Mouse (Mus musculus) kidney, adult 2 months (tissue): ENCODE measurements around the gene Nub1. TPM values are rescaled to one million over a fixed set of nuclear protein-coding genes. Genes with fewer than 3 reads are reported as not detected.

Experiments used
- DNase-seq: peaks from one replicate; pipeline ENCODE4 v3.0.0; 2021
- H3K27ac ChIP-seq: fragments of 200-500 bp; 2 replicates; pipeline ENCODE4 v1.5.1; 2012; ENCODE audit warnings: low read depth, low read length, control low read depth, inconsistent platforms; ENCODE audit not compliant: insufficient read depth
- H3K27me3 ChIP-seq: fragments of 200-500 bp; replicated peaks from 2 replicates; pipeline ENCODE4 v1.6.1; 2012; ENCODE audit warnings: mild to moderate bottlenecking, moderate library complexity, low read length, inconsistent platforms; ENCODE audit not compliant: control insufficient read depth, insufficient read depth
- H3K36me3 ChIP-seq: fragments of 200-500 bp; 2 replicates; pipeline ENCODE4 v1.6.1; 2012; ENCODE audit warnings: mild to moderate bottlenecking, moderate library complexity, low read length, inconsistent platforms; ENCODE audit not compliant: control insufficient read depth, insufficient read depth
- H3K4me1 ChIP-seq: fragments of 200-500 bp; 2 replicates; pipeline ENCODE4 v1.6.1; 2011; ENCODE audit warnings: low read length; ENCODE audit not compliant: control insufficient read depth, insufficient read depth
- H3K4me3 ChIP-seq: fragments of 200-500 bp; 2 replicates; pipeline ENCODE4 v1.5.1; 2011; ENCODE audit warnings: mild to moderate bottlenecking, low read depth, low read length, control low read depth; ENCODE audit not compliant: insufficient read depth
- CTCF ChIP-seq: fragments of 200-500 bp; conservative IDR thresholded peaks from 2 replicates; pipeline ENCODE4 v1.5.1; 2011; ENCODE audit warnings: low read depth, mild to moderate bottlenecking, control low read depth, low read length, moderate library complexity, mixed read lengths; ENCODE audit not compliant: insufficient read depth, insufficient read length
- POLR2A ChIP-seq: fragments of 200-500 bp; IDR thresholded peaks from one replicate; pipeline ENCODE4 v1.6.1; 2011; ENCODE audit warnings: low read depth, low read length, control low read depth
- WGBS: fragments of 180-500 bp; shearing (Covaris S2); methylation state at CpG from one replicate; pipeline ENCODE4 v1.1.7; 2018; 5-methylcytosine and 5-hydroxymethylcytosine counted together
- polyA plus RNA-seq: library from polyadenylated mRNA; depleted of rRNA; stranded (reverse); fragments of >200 nt; gene quantifications from 2 replicates; pipeline ENCODE4 v1.2.3, GENCODE M21; 2012

Nub1 gene
- polyA plus RNA-seq, 1 experiment = 37.5 TPM

DNA sequence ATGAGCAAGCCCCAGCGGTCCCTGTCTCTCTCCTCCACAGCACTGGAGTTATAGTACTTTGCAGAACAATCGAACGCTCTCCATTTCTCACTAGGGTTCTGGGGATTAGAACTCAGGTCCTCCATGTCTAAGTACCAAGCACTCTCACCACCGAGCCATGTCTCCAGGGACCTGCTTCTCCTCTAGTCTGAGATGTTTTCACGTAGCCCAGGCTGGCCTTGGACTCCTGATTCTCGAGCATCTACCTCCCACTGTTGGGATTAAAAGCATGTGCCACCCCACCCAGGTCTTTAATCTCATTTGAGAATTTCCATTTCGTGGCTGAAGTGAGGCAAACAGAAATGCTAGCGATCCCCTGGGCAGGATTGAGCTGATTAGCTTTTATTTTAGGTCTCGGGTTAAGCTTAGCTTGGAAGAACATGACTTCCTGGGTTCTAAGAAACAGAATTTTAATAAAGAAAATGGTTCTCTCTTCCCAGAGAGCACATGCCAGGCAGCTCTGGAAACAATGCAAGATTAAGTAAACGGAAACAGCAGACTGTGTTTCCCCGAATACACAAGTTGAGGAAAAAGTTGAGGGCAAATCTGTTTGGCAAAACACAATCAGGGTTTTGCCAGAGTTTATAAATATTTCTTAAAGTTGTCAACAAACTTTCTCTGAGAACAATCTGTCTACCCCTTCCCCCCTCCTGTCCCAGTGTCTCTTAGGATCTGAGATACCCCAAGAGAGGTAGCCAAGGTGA, 38.4 kb downstream of the Nub1 start:
- no peaks in the 10 kb centered on the region for H3K36me3 ChIP-seq
- H3K27ac ChIP-seq = peak overlapping the region; percentile 32; the same call in 1 of the 2 replicates
- no peaks in the 10 kb centered on the region; the same call in 1 of the 2 replicates for H3K4me1 ChIP-seq
- H3K27me3 ChIP-seq = no peaks in the 10 kb centered on the region
- 78% methylated on average over 11 of the region's 11 CpGs for WGBS
- H3K4me3 ChIP-seq = no peak overlapping the region
- TF ChIP-seq CTCF (no peak), POLR2A (no peak)
- no peak for DNase-seq

DNA sequence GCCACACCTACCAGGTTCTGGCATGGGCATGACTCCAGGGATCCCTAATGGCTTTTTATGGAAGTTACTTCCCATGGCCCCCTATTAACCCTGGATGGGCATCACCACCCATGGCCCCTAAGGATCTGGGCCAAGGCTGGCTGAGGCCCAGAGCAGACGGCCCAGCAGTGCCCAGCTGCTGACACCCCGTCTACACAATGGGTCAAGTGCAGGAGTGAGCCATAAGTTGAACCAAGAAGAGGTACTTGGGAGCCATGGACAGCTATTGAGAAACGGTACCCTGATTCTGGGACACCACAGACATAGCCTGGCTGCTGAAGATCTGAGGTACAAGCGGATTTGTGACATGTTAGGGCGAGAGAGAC, 38.9 kb downstream of the Nub1 start:
- no peaks in the 10 kb centered on the region for H3K27me3 ChIP-seq
- no peak for TF ChIP-seq POLR2A
- no peak for TF ChIP-seq CTCF
- no peak for DNase-seq
- H3K4me1 ChIP-seq = no peaks in the 10 kb centered on the region; the same call in 1 of the 2 replicates
- WGBS = 83% methylated on average over 5 of the region's 5 CpGs
- H3K27ac ChIP-seq = 0 out of 2 replicates have a peak overlapping the region, but pooled peaks have one; percentile 32
- H3K4me3 ChIP-seq = no peak overlapping the region
- H3K36me3 ChIP-seq = no peaks in the 10 kb centered on the region

DNA sequence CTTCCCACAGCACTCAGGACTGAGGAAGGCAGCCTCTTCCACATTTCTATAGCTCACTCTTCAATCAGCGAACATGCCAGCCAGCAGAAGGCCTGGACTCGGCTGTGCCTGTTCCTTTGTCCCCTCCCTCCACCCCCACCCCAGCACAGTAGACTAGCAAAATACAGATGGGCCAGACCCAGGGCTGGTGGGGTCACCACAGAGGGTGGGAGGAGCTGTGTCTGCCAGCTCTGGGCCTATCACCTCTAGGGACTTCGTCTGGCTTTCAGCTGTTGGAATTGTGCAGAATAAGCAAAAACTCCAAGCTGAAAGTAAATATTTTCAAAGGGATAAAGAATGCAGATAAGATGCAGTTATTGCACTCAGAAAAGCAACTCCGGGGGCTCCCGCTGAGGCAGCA, 39.5 kb downstream of the Nub1 start:
- TF ChIP-seq POLR2A (no peak), CTCF (no peak)
- WGBS = 60% methylated on average over 5 of the region's 5 CpGs
- Histone ChIP-seq H3K4me1 (no peaks in the 10 kb centered on the region; the same call in 1 of the 2 replicates), H3K27me3 (no peaks in the 10 kb centered on the region), H3K36me3 (no peaks in the 10 kb centered on the region), H3K4me3 (no peak overlapping the region), H3K27ac (peak overlapping the region; percentile 24; the same call in 1 of the 2 replicates)
- no peak for DNase-seq

DNA sequence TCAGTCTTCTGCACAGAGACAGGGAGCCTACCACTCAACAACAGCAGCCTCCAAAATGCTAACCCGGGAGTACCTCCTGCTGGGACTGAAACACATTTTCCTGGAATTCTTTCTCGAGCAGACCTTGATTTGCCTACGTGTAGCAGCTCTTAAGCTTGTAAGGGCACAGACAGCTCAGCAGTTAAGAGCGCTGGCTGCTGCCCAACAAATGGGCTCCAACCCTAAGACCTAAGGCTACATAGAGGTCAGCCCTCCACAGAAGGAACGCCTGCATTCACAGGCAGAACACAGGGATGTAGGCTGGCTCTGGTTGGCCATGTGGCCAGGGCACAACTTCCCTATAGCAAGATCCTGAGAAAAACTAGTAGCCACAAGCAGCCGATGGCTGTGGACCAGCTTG, 40.6 kb downstream of the Nub1 start:
- peaks cover 6% of the 10 kb centered on the region; the same call in 1 of the 2 replicates for H3K27me3 ChIP-seq
- H3K27ac ChIP-seq = no peak overlapping the region
- TF ChIP-seq POLR2A = no peak
- no peaks in the 10 kb centered on the region; the same call in 1 of the 2 replicates for H3K4me1 ChIP-seq
- no peaks in the 10 kb centered on the region for H3K36me3 ChIP-seq
- WGBS = 38% methylated on average over 6 of the region's 6 CpGs
- DNase-seq = peak; percentile 47
- H3K4me3 ChIP-seq = no peak overlapping the region

DNA sequence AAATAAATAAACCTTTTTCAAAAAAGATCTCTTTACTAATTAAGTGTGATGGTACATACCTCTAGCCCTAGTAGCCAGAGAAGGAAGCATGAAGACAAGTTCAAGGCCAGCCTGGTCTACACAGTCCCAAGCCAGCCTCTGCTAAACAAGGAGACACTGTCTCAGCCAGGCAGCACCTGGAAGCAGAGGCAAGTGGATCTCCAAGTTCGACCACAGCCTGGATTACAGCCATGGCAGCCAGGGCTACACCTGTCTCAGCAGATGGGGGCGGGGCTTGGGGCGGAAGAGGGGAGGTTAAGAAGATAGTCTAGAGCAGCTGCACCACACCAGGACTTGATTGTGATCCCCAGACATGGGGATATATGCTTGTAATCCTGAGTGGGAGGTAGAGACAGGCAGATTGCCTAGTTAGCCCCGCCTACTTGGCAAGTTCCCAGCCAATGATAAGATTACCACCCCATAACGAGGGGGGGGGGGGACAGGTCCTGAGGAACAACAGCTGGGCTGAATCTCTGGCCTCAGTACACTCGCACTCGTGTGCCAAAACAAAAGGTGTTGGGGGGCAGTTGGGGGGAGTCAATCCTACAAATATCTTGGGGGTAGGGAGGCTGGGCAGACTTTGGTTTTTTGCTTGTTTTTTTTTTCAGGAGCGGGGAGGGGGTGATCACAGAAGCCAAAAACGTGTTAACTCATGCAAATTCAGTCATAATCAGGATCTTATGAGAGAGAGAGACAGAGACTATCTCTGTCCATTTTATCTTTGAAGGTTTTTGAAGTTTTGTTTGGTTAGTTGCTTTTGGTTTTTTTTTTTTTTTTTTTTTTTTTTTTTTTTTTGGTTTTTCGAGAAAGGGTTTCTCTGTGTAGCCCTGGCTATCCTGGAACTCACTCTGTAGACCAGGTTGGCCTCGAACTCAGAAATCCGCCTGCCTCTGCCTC, 41.8 kb downstream of the Nub1 start:
- DNase-seq = peak; percentile 49
- TF ChIP-seq POLR2A = no peak
- no peak for TF ChIP-seq CTCF
- Histone ChIP-seq H3K27ac (no peak overlapping the region), H3K36me3 (no peaks in the 10 kb centered on the region), H3K4me3 (no peak overlapping the region), H3K27me3 (peaks cover 6% of the 10 kb centered on the region; the same call in 1 of the 2 replicates), H3K4me1 (no peaks in the 10 kb centered on the region; the same call in 1 of the 2 replicates)
- WGBS = 66% methylated on average over 12 of the region's 12 CpGs

DNA sequence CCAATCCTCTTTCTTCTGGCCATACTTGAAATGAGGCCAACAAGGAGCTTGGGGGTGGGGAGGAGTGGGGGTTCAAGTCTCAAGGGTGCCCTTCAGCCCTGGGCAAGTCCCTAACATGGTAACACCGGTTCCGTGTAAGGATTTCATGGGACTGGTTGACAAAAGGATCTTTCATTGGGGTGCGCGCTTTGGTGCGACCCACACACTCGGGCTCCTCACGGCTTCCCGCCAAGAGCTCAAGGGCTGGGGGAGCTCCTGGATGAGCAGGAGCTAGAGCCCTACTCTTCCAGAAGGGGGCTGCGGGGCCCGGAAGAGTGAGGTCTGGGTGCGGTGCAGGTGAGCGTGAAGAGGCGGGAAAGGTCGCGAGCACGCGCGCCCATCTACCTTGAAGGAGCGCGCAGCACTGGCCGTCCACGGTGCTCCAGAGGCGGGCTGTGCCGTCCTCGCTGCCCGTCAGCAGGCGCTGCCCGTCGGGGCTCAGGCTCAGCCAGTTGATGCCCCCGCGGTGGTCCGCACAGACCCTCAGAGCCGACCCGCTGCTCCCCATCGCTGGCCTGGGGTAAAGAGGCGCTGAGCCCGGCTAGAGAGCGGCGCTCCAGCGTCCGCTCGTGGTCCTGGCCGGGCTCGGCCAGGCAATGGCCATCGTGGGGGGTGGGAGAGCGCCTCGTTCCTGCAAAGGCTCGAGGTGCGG, 44.6 kb downstream of the Nub1 start:
- Histone ChIP-seq H3K27ac (no peak overlapping the region), H3K4me3 (peak overlapping the region; percentile 49), H3K27me3 (peaks cover 6% of the 10 kb centered on the region; the same call in 1 of the 2 replicates), H3K36me3 (no peaks in the 10 kb centered on the region), H3K4me1 (no peaks in the 10 kb centered on the region; the same call in none of the 2 replicates)
- no peak for DNase-seq
- 4% methylated on average over 49 of the region's 49 CpGs for WGBS
- TF ChIP-seq POLR2A (no peak), CTCF (no peak)

DNA sequence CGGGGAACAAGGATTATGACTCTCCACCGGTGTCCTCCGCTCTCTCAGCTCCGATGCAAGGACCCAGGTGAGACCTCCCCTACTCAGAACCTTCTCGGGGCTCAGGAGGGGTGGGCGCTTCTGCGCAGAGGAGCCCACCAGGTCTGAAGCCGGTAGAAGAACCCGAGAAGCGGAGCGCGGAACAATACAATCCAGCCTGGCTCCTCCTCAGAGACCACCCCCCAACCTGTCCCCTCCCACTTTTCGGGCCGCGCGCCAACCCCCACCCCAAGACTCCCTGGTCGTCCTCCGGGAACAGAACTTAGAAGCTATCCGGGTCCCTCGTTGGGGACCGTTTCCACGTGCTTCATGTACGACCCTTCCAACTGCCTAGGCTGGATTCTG, 45.1 kb downstream of the Nub1 start, which contains the start of gene Wdr86:
TSS of gene Wdr86 (minus strand) at position 240 of the 384 bp plus-strand sequence.
- Histone ChIP-seq H3K4me3 (peak within 1 kb of the TSS; percentile 49), H3K27ac (peak within 1 kb of the TSS; percentile 56; the same call in 1 of the 2 replicates), H3K36me3 (no peaks in the 10 kb centered on the region), H3K4me1 (no peaks in the 10 kb centered on the region; the same call in none of the 2 replicates), H3K27me3 (peaks cover 6% of the 10 kb centered on the region; the same call in 1 of the 2 replicates)
- TF ChIP-seq CTCF (no peak), POLR2A (no peak)
- DNase-seq = no peak
- WGBS = 4% methylated on average over 23 of the region's 23 CpGs
